Mouse (Mus musculus): ENCODE measurements around the gene Chd4. TPM values are rescaled to one million over a fixed set of nuclear protein-coding genes. Genes with fewer than 3 reads are reported as not detected.
A peak's percentile ranks its signal among the peaks of the same experiment; 100 is the strongest.
"Not testable (repeated sequence)": the region's sequence is repeated elsewhere in the genome, so short reads cannot be mapped to it uniquely, and the experiment has no call there.

Gene Chd4
- polyA plus RNA-seq, 2 experiments: 78.6 to 89.7 TPM

GRCm38 (mm10) chr6:125062511-125062910, 33.3 kb upstream of the Chd4 start:
- no peak overlapping the region for H3K4me2 ChIP-seq (replicated peaks; ENCODE audit: low read depth, low read length, severe bottlenecking)
- no peak for TF ChIP-seq POLR2A (IDR thresholded peaks at IDR 0.05; ENCODE audit: borderline replicate concordance, extremely low read depth, insufficient read depth, insufficient read length)
- 83% methylated on average over 5 of the region's 5 CpGs for WGBS
- no peak for DNase-seq (ENCODE audit: low spot score)
- H3K4me1 ChIP-seq (ENCODE audit: control insufficient read depth, insufficient read depth, low read length): no peaks in the 10 kb centered on the region
- H3K36me3 ChIP-seq (ENCODE audit: control insufficient read depth, insufficient read depth, low read length): no peaks in the 10 kb centered on the region
- no peak overlapping the region for H3K9ac ChIP-seq (ENCODE audit: low read depth, low read length, severe bottlenecking)
- no peaks in the 10 kb centered on the region for H3K9me3 ChIP-seq (ENCODE audit: control insufficient read depth, low read length)
- ATAC-seq (ENCODE audit: low FRiP score, low read depth): no peak
- no peak overlapping the region for H3K4me3 ChIP-seq (replicated peaks; ENCODE audit: low read length)
- H3K27me3 ChIP-seq (ENCODE audit: control insufficient read depth, insufficient read depth, low read length): no peaks in the 10 kb centered on the region
- no peak overlapping the region for H3K27ac ChIP-seq (replicated peaks; ENCODE audit: low read depth, low read length)

DNA sequence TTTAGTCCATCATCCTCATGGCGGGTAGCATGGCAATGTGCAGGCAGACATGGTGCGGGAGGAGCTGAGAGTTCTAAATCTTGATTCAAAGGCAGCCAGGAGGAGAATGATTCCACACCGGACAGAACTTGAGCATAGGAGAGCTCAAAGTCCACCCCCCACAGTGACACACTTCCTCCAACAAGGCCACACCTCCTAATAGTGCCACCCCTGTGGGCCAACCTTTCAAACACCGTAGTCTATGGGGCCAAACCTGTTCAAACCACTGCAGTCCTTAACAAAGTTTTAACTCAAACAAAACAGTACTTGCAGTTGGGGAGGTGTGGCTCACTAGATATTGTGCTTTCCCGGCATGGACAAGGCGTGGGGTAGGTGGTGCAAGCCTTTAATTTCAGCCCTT, 31.9 kb upstream of the Chd4 start:
- H3K9ac ChIP-seq (ENCODE audit: low read depth, low read length, severe bottlenecking): no peak overlapping the region
- no peak overlapping the region for H3K27ac ChIP-seq (replicated peaks; ENCODE audit: low read depth, low read length)
- no peak overlapping the region for H3K4me2 ChIP-seq (replicated peaks; ENCODE audit: low read depth, low read length, severe bottlenecking)
- H3K4me1 ChIP-seq (ENCODE audit: control insufficient read depth, insufficient read depth, low read length): no peaks in the 10 kb centered on the region
- no peak overlapping the region for H3K4me3 ChIP-seq (replicated peaks; ENCODE audit: low read length)
- DNase-seq (ENCODE audit: low spot score) (no peak), ATAC-seq (ENCODE audit: low FRiP score, low read depth) (no peak)
- H3K27me3 ChIP-seq (ENCODE audit: control insufficient read depth, insufficient read depth, low read length): no peaks in the 10 kb centered on the region
- WGBS: 84% methylated on average over 6 of the region's 6 CpGs
- TF ChIP-seq POLR2A (IDR thresholded peaks at IDR 0.05; ENCODE audit: borderline replicate concordance, extremely low read depth, insufficient read depth, insufficient read length): no peak
- no peaks in the 10 kb centered on the region for H3K36me3 ChIP-seq (ENCODE audit: control insufficient read depth, insufficient read depth, low read length)
- no peaks in the 10 kb centered on the region for H3K9me3 ChIP-seq (ENCODE audit: control insufficient read depth, low read length)

DNA sequence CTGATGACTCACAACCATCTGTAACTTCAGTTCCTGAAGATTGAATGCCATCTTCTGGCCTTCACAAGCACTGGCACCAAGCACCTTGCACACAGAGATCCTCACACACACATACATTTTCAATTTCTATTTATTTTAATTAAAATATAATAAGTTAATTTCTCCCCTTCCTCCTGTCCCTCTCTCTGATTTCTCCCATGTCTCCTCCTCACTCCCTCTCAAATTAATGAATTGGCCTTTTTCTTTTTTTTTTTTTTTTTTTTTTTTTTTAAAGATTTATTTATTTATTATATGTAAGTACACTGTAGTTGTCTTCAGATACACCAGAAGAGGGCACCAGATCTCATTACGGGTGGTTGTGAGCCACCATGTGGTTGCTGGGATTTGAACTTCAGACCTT, 30.6 kb upstream of the Chd4 start:
- H3K4me1 ChIP-seq (ENCODE audit: control insufficient read depth, insufficient read depth, low read length); H3K9me3 ChIP-seq (ENCODE audit: control insufficient read depth, low read length); H3K4me2 ChIP-seq (replicated peaks; ENCODE audit: low read depth, low read length, severe bottlenecking); ATAC-seq (ENCODE audit: low FRiP score, low read depth); H3K27ac ChIP-seq (replicated peaks; ENCODE audit: low read depth, low read length); DNase-seq (ENCODE audit: low spot score); H3K4me3 ChIP-seq (replicated peaks; ENCODE audit: low read length); H3K36me3 ChIP-seq (ENCODE audit: control insufficient read depth, insufficient read depth, low read length); H3K9ac ChIP-seq (ENCODE audit: low read depth, low read length, severe bottlenecking); H3K27me3 ChIP-seq (ENCODE audit: control insufficient read depth, insufficient read depth, low read length): not testable (repeated sequence)
- no CpG with 5 or more reads among the region's 1 CpGs for WGBS

DNA sequence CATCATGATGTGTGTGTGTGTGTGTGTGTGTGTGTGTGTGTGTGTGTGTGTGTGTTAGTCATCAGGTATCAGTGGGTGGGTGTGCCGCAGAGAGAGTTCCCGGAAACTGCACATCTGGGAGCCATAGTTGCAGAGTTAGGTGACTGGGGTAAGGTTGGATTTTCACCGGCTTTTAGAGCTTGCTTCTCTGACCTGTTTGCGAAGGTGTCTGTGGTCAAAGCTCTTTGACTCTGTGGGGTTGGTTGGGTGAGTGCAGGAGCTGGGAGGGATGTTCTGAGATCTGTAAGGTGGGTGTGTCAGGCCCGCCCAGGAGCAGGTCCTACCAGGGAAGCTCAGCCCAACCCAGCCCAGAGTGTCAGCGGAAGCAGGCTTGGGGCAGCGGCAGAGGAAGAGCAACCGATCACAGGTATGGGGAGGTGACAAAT, 28.2 kb upstream of the Chd4 start, which contains the start of gene Lpar5:
Lpar5 (plus strand) TSS at position 350 of the 425 bp plus-strand sequence.
- DNase-seq (ENCODE audit: low spot score) (no peak), ATAC-seq (ENCODE audit: low FRiP score, low read depth) (no peak)
- Histone ChIP-seq H3K36me3 (ENCODE audit: control insufficient read depth, insufficient read depth, low read length) (no peaks in the 10 kb centered on the region), H3K9me3 (ENCODE audit: control insufficient read depth, low read length) (no peaks in the 10 kb centered on the region), H3K4me3 (replicated peaks; ENCODE audit: low read length) (no peak within 1 kb of the TSS), H3K4me2 (replicated peaks; ENCODE audit: low read depth, low read length, severe bottlenecking) (no peak within 1 kb of the TSS), H3K27me3 (ENCODE audit: control insufficient read depth, insufficient read depth, low read length) (no peaks in the 10 kb centered on the region), H3K4me1 (ENCODE audit: control insufficient read depth, insufficient read depth, low read length) (peaks cover 15% of the 10 kb centered on the region), H3K27ac (replicated peaks; ENCODE audit: low read depth, low read length) (no peak within 1 kb of the TSS), H3K9ac (ENCODE audit: low read depth, low read length, severe bottlenecking) (no peak within 1 kb of the TSS)
- WGBS: 42% methylated on average over 8 of the region's 8 CpGs
- no peak for TF ChIP-seq POLR2A (IDR thresholded peaks at IDR 0.05; ENCODE audit: borderline replicate concordance, extremely low read depth, insufficient read depth, insufficient read length)

DNA sequence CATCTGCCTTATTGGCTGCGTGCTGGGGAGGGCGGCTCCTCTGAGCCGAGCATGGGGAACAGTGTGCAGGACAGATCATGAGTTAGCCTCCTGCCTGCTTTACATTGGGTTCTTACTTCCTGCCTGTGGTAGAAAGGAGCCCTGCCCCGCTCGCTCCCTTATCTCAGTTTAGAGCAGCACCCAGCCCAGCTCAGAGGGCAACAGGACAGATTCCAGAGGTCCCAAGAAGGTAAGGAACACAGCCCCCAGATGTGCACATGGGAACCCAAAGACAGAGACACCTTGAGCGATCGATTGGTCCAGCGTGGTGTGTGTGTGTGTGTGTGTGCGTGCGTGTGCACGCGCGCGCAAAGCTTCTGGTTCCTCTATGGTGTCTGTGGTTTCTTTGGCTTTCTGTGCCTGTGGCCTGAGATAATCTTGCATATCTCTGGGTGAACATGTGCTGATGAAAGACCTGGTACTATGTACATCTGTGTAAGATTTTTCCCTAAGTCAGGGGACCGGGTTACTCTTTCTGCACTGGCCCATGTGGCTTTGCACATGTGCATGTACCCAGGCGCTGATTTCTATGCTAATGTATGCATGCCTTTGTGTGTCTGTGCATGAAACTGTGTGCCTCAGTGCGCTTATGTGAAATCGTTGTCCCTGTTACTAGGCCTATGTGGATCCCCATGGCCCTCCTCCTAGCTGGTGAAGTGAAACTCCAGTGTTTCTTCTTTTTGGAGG, 24.4 kb upstream of the Chd4 start:
- H3K4me2 ChIP-seq (replicated peaks; ENCODE audit: low read depth, low read length, severe bottlenecking): 0 out of 2 replicates have a peak overlapping the region, but pooled peaks have one; percentile 15
- TF ChIP-seq POLR2A (IDR thresholded peaks at IDR 0.05; ENCODE audit: borderline replicate concordance, extremely low read depth, insufficient read depth, insufficient read length): no peak
- H3K27me3 ChIP-seq (ENCODE audit: control insufficient read depth, insufficient read depth, low read length): no peaks in the 10 kb centered on the region
- no peak overlapping the region for H3K4me3 ChIP-seq (replicated peaks; ENCODE audit: low read length)
- ATAC-seq (ENCODE audit: low FRiP score, low read depth): peak; percentile 29; the same call in 1 of the 2 replicates
- peak overlapping the region; percentile 88 for H3K27ac ChIP-seq (replicated peaks; ENCODE audit: low read depth, low read length)
- 81% methylated on average over 18 of the region's 18 CpGs for whole genome bisulfite sequencing
- DNase-seq (ENCODE audit: low spot score): no peak
- H3K9me3 ChIP-seq (ENCODE audit: control insufficient read depth, low read length): no peaks in the 10 kb centered on the region
- 0 out of 2 replicates have a peak overlapping the region, but pooled peaks have one; percentile 16 for H3K9ac ChIP-seq (ENCODE audit: low read depth, low read length, severe bottlenecking)
- H3K36me3 ChIP-seq (ENCODE audit: control insufficient read depth, insufficient read depth, low read length): no peaks in the 10 kb centered on the region
- peaks cover 15% of the 10 kb centered on the region for H3K4me1 ChIP-seq (ENCODE audit: control insufficient read depth, insufficient read depth, low read length)
